Mouse (Mus musculus) heart, embryonic 10.5 days (tissue): ENCODE data around the gene Ddx25. TPM values are rescaled to one million over a fixed set of nuclear protein-coding genes. Genes with fewer than 3 reads are reported as not detected.
A peak's percentile ranks its signal among the peaks of the same experiment; 100 is the strongest.

Source experiments
- DNase-seq: peaks from one replicate; pipeline ENCODE4 v3.0.0-alpha.2; 2017; ENCODE audit warnings: low spot score
- H3K27ac ChIP-seq: fragments of 300-500 bp; sonication (generic); 2 replicates; pipeline ENCODE4 v1.5.1; 2016; ENCODE audit warnings: mild to moderate bottlenecking
- H3K27me3 ChIP-seq: fragments of 300-500 bp; sonication (generic); 2 replicates; pipeline ENCODE4 v1.6.1; 2016; ENCODE audit warnings: mild to moderate bottlenecking; ENCODE audit not compliant: poor library complexity, insufficient read depth, severe bottlenecking
- H3K36me3 ChIP-seq: fragments of 300-500 bp; sonication (generic); 2 replicates; pipeline ENCODE4 v1.6.1; 2016; ENCODE audit warnings: mild to moderate bottlenecking, moderate library complexity
- H3K4me1 ChIP-seq: fragments of 300-500 bp; sonication (generic); 2 replicates; pipeline ENCODE4 v1.6.1; 2016; ENCODE audit warnings: mild to moderate bottlenecking
- H3K4me3 ChIP-seq: fragments of 300-500 bp; sonication (generic); 2 replicates; pipeline ENCODE4 v1.5.1; 2016; ENCODE audit warnings: mild to moderate bottlenecking, moderate library complexity
- H3K9me3 ChIP-seq: fragments of 300-500 bp; sonication (generic); 2 replicates; pipeline ENCODE4 v1.6.1; 2016; ENCODE audit warnings: mild to moderate bottlenecking, moderate library complexity
- WGBS: fragments of 180-500 bp; shearing (Covaris S2); methylation state at CpG from one replicate; pipeline ENCODE4 v1.1.7; 2016; 5-methylcytosine and 5-hydroxymethylcytosine counted together
- polyA plus RNA-seq: library from polyadenylated mRNA; unstranded; fragments of >200 nt; fragmentation: Nextera tagmentation; extraction: Ambion mirVana; gene quantifications from 2 replicates; pipeline ENCODE4 v1.2.1, GENCODE M21; 2016

Gene Ddx25
- polyA plus RNA-seq, 1 experiment from 2014 or later, result 3.6 TPM

DNA sequence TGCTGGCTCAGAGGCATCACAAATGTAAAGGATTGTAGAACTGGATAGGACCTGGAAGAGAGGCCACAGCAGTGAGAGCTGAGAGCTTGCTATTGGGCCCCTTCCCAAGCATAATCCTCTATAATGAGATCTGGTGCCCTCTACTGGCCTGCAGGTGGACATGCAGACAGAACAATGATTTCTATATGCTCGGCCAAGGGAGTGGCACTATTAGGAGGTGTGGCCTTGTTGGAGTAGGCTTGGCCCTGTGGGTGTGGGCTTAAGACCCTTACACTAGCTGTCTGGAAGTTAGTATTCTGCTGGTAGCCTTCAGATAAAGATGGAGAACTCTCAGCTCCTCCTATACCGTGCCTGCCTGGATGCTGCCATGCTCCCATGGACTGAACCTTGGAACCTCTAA lies 23.2 kb downstream of the Ddx25 start:
- no peak for DNase-seq
- 4% methylated on average over 2 of the region's 2 CpGs for WGBS
- Histone ChIP-seq H3K27me3 (no peaks in the 10 kb centered on the region), H3K27ac (no peak overlapping the region), H3K36me3 (no peaks in the 10 kb centered on the region), H3K4me3 (no peak overlapping the region), H3K9me3 (no peaks in the 10 kb centered on the region), H3K4me1 (peaks cover 14% of the 10 kb centered on the region)

DNA sequence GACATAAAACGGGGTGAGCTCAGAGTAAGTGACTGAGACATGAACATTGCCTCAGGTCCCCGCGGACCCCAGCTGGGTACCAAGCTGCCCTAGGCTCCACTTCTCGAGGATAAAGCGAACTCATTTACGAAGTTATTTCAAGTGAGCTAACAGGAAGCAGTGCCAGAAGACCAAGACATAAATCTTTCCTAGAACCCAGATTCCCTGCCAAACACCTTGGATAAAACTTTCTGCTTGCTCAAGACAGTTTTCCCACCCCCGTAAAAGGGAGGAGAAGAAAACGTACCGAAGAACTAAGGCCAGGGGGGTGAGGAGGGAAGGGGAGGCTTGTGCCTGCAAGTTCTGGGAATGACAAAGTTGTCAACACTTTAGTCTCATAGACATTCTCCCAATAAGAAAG lies 25.1 kb downstream of the Ddx25 start:
- H3K4me3 ChIP-seq, result no peak overlapping the region
- no peaks in the 10 kb centered on the region for H3K36me3 ChIP-seq
- no peaks in the 10 kb centered on the region for H3K27me3 ChIP-seq
- no peak for DNase-seq
- no peak overlapping the region for H3K27ac ChIP-seq
- no peaks in the 10 kb centered on the region for H3K9me3 ChIP-seq
- H3K4me1 ChIP-seq, result peaks cover 12% of the 10 kb centered on the region
- WGBS, result 69% methylated on average over 9 of the region's 9 CpGs

- DNase-seq, result no peak
- WGBS, result 37% methylated on average over 1 of the region's 1 CpGs
- H3K27me3 ChIP-seq, result no peaks in the 10 kb centered on the region
- no peak overlapping the region for H3K27ac ChIP-seq
- H3K36me3 ChIP-seq, result no peaks in the 10 kb centered on the region
- no peaks in the 10 kb centered on the region for H3K9me3 ChIP-seq
- no peak overlapping the region for H3K4me3 ChIP-seq
- H3K4me1 ChIP-seq, result peaks cover 5% of the 10 kb centered on the region; the same call in 1 of the 2 replicates
Measured at GRCm38 (mm10) chr9:35529796-35530195, 28.5 kb downstream of the Ddx25 start.

- no peak overlapping the region for H3K27ac ChIP-seq
- no peak for DNase-seq
- WGBS, result 61% methylated on average over 3 of the region's 3 CpGs
Measured at GRCm38 (mm10) chr9:35529141-35529540, 29.2 kb downstream of the Ddx25 start.

DNA sequence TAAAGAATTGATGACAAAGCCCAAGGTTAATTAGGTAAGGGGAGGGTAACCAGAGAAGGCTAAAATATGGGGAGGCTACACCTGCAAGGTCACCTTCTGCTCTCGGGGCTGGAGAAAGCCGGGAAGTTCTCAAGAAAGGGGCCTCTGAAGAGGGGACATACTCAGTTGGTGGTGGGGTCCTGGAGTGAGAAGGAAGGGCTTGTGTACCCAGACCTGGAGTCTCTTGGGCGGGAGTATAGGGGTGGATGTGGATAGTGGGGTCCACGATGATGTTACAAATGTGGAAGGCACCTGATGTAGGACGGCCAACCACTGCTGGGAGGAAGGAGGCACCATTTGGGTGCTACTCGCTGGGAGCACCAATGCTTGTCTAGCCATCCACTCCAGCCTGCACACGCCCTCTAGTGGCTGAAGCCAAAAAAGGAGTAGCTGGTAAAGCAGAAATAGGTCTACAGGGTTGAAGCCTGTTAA lies 34.4 kb downstream of the Ddx25 start:
- H3K4me3 ChIP-seq, result no peak overlapping the region

More at GRCm38 (mm10) chr9:35529141-35529540, 29.2 kb downstream of the Ddx25 start:
- Histone ChIP-seq H3K4me3 (no peak overlapping the region), H3K4me1 (peaks cover 5% of the 10 kb centered on the region; the same call in 1 of the 2 replicates), H3K36me3 (no peaks in the 10 kb centered on the region), H3K9me3 (no peaks in the 10 kb centered on the region), H3K27me3 (no peaks in the 10 kb centered on the region)

GRCm38 (mm10) chr9:35523541-35523940 lies 34.8 kb downstream of the Ddx25 start:
- no peaks in the 10 kb centered on the region for H3K27me3 ChIP-seq
- H3K27ac ChIP-seq, result no peak overlapping the region
- H3K9me3 ChIP-seq, result no peaks in the 10 kb centered on the region
- no peak for DNase-seq
- no peak overlapping the region for H3K4me3 ChIP-seq
- H3K36me3 ChIP-seq, result no peaks in the 10 kb centered on the region
- WGBS, result 39% methylated on average over 5 of the region's 5 CpGs
- peaks cover 7% of the 10 kb centered on the region; the same call in 1 of the 2 replicates for H3K4me1 ChIP-seq

More for the DNA sequence above, 34.4 kb downstream of the Ddx25 start:
- 23% methylated on average over 7 of the region's 7 CpGs for WGBS
- H3K27me3 ChIP-seq, result no peaks in the 10 kb centered on the region
- no peaks in the 10 kb centered on the region for H3K36me3 ChIP-seq
- peaks cover 7% of the 10 kb centered on the region; the same call in 1 of the 2 replicates for H3K4me1 ChIP-seq
- DNase-seq, result peak; percentile 80
- no peak overlapping the region for H3K27ac ChIP-seq
- H3K9me3 ChIP-seq, result no peaks in the 10 kb centered on the region

- Histone ChIP-seq H3K27me3 (no peaks in the 10 kb centered on the region), H3K9me3 (no peaks in the 10 kb centered on the region), H3K27ac (no peak overlapping the region), H3K4me3 (no peak overlapping the region), H3K4me1 (peaks cover 7% of the 10 kb centered on the region; the same call in 1 of the 2 replicates), H3K36me3 (no peaks in the 10 kb centered on the region)
- 80% methylated on average over 1 of the region's 1 CpGs for WGBS
- DNase-seq, result no peak
Measured at GRCm38 (mm10) chr9:35522821-35523515, 35.4 kb downstream of the Ddx25 start.

- Histone ChIP-seq H3K36me3 (no peaks in the 10 kb centered on the region), H3K27ac (no peak overlapping the region), H3K4me3 (no peak overlapping the region), H3K9me3 (no peaks in the 10 kb centered on the region), H3K27me3 (no peaks in the 10 kb centered on the region), H3K4me1 (peaks cover 7% of the 10 kb centered on the region; the same call in 1 of the 2 replicates)
- peak; percentile 53 for DNase-seq
- WGBS, result 74% methylated on average over 2 of the region's 2 CpGs
Measured at GRCm38 (mm10) chr9:35522241-35522640, 36.1 kb downstream of the Ddx25 start.

DNA sequence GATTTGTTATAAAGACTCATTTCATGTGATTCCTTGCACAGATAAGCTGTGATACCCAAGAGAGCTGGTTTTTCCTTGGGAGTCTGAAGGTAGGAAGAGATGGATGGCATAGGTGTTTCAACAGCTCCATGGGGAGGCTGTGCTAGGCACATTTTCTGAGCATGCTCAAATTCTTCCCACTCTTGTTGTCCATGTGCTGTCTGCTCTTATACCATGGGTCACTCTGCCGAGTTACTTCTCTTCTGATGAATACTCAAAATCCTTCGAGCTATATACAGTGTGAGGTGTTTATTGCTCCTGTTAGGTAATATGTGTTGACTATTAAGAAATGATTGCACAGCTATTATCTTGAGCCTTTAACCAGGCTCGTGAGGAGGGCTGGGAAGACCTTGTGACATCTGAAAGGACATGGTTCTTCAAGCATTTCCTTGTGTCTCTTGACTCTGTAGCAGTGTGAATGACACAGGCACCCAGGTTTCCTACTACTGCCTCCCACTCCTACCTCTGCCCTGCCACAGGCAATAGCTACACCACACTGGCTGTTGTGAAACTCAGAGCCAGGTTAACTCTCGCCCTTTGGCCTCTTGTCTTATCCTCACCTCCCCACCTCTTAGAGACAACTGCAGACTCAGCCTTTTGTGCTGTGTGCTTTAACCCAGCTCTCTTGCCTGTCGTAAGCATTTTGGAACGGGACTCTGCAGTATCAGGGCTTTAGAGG lies 37.5 kb downstream of the Ddx25 start:
- Histone ChIP-seq H3K36me3 (no peaks in the 10 kb centered on the region), H3K9me3 (no peaks in the 10 kb centered on the region), H3K27me3 (0 out of 2 replicates have a peak, but pooled peaks cover 5% of the 10 kb centered on the region), H3K4me1 (peaks cover 7% of the 10 kb centered on the region; the same call in 1 of the 2 replicates), H3K27ac (no peak overlapping the region), H3K4me3 (no peak overlapping the region)
- WGBS, result 79% methylated on average over 6 of the region's 6 CpGs
- peak; percentile 36 for DNase-seq

DNA sequence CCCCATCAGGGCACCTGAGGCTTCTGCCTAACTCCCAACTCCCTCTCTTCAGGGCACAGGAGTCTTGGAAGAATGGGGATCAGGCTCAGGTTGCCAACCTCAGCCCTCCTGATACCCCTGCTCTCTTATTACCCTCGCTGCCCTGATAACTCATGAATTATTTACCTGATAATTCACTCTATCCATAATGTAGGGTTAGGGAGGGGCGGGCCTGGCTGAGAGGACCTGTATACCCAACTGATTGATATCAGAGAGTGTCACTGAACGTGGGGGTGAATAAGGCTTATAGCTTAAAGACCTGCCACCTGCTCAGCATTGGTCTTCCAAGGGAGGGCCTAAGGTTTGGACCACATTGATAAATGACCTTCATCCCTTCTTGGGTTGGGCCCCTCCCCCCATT lies 40.2 kb downstream of the Ddx25 start, which contains the start of gene Gm1113:
Gm1113 (minus strand) TSS at position 101 of the 400 bp plus-strand sequence.
- DNase-seq, result no peak
- no peaks in the 10 kb centered on the region for H3K9me3 ChIP-seq
- no peak within 1 kb of the TSS for H3K27ac ChIP-seq
- no peaks in the 10 kb centered on the region for H3K36me3 ChIP-seq
- H3K4me1 ChIP-seq, result no peaks in the 10 kb centered on the region
- H3K4me3 ChIP-seq, result no peak within 1 kb of the TSS
- H3K27me3 ChIP-seq, result peaks cover 8% of the 10 kb centered on the region
- 80% methylated on average over 3 of the region's 3 CpGs for WGBS

- H3K36me3 ChIP-seq, result no peaks in the 10 kb centered on the region
Measured at GRCm38 (mm10) chr9:35516711-35517110, 41.6 kb downstream of the Ddx25 start.

GRCm38 (mm10) chr9:35516182-35516581 lies 42.1 kb downstream of the Ddx25 start:
- H3K27me3 ChIP-seq, result peaks cover 21% of the 10 kb centered on the region
- no peak for DNase-seq
- no peak overlapping the region for H3K4me3 ChIP-seq
- no peaks in the 10 kb centered on the region for H3K4me1 ChIP-seq
- H3K27ac ChIP-seq, result no peak overlapping the region
- H3K9me3 ChIP-seq, result no peaks in the 10 kb centered on the region
- 75% methylated on average over 5 of the region's 5 CpGs for WGBS
- no peaks in the 10 kb centered on the region for H3K36me3 ChIP-seq

More at GRCm38 (mm10) chr9:35516711-35517110, 41.6 kb downstream of the Ddx25 start:
- no peak for DNase-seq
- Histone ChIP-seq H3K4me1 (no peaks in the 10 kb centered on the region), H3K27ac (no peak overlapping the region), H3K4me3 (no peak overlapping the region), H3K9me3 (no peaks in the 10 kb centered on the region), H3K27me3 (peaks cover 16% of the 10 kb centered on the region)
- WGBS, result 86% methylated on average over 16 of the region's 16 CpGs

DNA sequence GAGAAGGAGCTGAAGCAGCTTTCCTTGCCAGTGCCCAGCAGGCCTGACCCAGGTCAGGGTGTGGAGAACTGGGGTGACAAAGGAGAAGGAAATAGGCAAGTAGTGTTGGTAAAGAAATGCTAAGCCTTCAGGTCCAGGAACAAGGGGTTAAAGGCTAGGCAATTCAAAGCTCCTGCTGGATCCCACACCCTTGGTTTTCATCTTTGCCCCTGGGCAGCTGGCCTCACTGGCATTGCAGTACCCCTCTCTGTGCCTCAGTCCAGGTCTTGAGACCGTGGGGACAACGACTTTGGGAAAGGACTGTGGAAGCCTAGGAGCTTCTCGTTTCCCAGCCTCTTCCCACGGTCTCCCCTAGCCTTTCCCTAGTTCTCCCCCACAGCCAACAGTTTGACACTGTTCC lies 44.4 kb downstream of the Ddx25 start:
- Histone ChIP-seq H3K36me3 (no peaks in the 10 kb centered on the region), H3K4me1 (0 out of 2 replicates have a peak, but pooled peaks cover 2% of the 10 kb centered on the region), H3K9me3 (no peaks in the 10 kb centered on the region), H3K27me3 (peaks cover 21% of the 10 kb centered on the region), H3K4me3 (no peak overlapping the region), H3K27ac (no peak overlapping the region)
- no peak for DNase-seq
- 87% methylated on average over 4 of the region's 4 CpGs for WGBS
